Mouse (Mus musculus) embryonic fibroblast, embryonic 13.5 days (primary cell): ENCODE data around the gene Riox1.

Source experiments
- CTCF ChIP-seq: IDR thresholded peaks from 2 replicates; pipeline ENCODE4 v1.5.1; 2011; ENCODE audit warnings: mild to moderate bottlenecking, control low read depth, low read length, moderate library complexity, borderline replicate concordance; ENCODE audit not compliant: insufficient read depth
- POLR2A ChIP-seq: IDR thresholded peaks from 2 replicates; pipeline ENCODE4 v1.6.1; 2011; ENCODE audit warnings: low read depth, mild to moderate bottlenecking, control low read depth, low read length, moderate library complexity

DNA sequence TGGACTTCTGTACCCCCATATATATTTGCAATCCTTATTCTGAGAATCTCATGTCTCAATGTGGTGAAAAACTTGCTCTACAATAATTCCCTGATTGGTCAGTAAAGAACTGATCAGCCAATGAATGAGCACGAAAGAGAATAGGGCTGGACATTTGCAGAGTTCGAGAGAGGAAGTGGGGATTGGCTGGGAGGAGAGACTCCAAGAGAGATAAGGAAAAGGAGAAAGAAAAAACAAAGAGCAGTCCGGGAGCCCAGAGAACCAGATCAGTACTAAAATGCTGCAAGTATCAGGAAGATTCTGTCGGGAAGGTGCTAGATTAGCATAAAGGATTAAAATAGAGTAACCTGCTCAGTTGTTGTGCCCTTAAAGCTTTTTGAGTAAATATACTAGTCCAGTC, 1.4 kb upstream of the Riox1 start:
- TF ChIP-seq CTCF (no peak), POLR2A (no peak)
